Mouse (Mus musculus) 3T3-L1 (cell line): ENCODE results near the gene Vmn1r181.
"Not testable (repeated sequence)": the region's sequence is repeated elsewhere in the genome, so short reads cannot be mapped to it uniquely, and the experiment has no call there.

Source experiments
- DNase-seq: peaks from one replicate; pipeline ENCODE4 v3.0.0-alpha.2; 2015; ENCODE audit warnings: low read depth, low spot score

Gene Vmn1r181

GRCm38 (mm10) chr7:23974315-23974714 lies at the start of gene Vmn1r181:
Gene Vmn1r181 (plus strand): TSS chr7:23974615.
- DNase-seq = not testable (repeated sequence)

GRCm38 (mm10) chr7:23926678-23927077 lies 47.7 kb upstream of the Vmn1r181 start, which contains the start of gene Vmn1r179:
Gene Vmn1r179 (plus strand): TSS chr7:23926978.
- DNase-seq = no peak

GRCm38 (mm10) chr7:23950332-23950731 lies 24.1 kb upstream of the Vmn1r181 start, which contains the start of gene Vmn1r180:
Gene Vmn1r180 (plus strand): TSS chr7:23950632.
- no peak for DNase-seq

- DNase-seq = peak; percentile 40
Observed at GRCm38 (mm10) chr7:23968044-23968443, 6.4 kb upstream of the Vmn1r181 start.

- no peak for DNase-seq
Observed at GRCm38 (mm10) chr7:24001391-24001790, 27.0 kb downstream of the Vmn1r181 start, which contains the start of gene V1rd19. Gene V1rd19 (plus strand): TSS chr7:24001691.
